Mouse (Mus musculus): ENCODE results near the gene Hmga1.

Hmga1 gene

GRCm38 (mm10) chr17:27556315-27557011 lies at the start of gene Hmga1:
TSS of gene Hmga1 (plus strand) at chr17:27556497.
- peak in 1 of 2 experiments; percentile 76 for DNase-seq (ENCODE audit: low spot score in 2 of 2)

DNA sequence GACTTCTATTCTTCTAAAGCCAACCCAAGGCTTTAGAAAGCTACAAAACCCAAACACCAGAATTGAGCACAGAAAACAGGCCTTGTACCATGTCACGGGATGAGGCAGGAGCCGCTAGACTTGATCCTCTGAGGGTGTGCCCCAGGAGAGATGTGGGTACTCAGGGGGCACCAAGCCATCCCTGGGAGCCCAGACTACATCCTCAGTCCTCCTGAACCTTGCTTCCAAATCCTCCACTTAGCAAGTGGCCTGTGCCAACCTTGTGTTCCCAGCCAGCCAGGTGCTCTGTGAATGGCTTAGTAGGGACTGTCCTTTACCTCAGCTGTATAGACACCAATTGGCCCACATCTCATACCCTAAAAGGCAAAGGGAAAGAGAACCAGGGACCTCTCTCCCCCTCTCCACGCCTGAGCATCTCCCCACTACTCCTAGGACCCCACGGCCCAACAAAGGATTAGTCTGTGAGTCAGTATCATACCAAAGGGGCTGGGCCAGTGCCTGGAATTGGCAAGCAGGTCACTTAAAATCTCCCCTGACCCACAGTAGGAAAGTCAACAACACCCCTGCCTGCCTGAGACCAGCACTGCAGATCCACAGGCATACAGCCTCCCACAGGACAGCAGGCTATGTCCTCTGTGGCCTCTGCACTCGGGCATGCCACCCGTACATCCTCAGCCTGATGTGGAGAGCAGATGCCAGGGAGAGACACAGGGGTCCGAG lies 49.3 kb upstream of the Hmga1 start:
- no peak for DNase-seq (ENCODE audit: low spot score in 2 of 2)

GRCm38 (mm10) chr17:27507591-27507945 lies 48.7 kb upstream of the Hmga1 start:
- DNase-seq (ENCODE audit: low spot score in 2 of 2), result no peak

GRCm38 (mm10) chr17:27508002-27508401 lies 48.3 kb upstream of the Hmga1 start:
- no peak for DNase-seq (ENCODE audit: low spot score in 2 of 2)

DNA sequence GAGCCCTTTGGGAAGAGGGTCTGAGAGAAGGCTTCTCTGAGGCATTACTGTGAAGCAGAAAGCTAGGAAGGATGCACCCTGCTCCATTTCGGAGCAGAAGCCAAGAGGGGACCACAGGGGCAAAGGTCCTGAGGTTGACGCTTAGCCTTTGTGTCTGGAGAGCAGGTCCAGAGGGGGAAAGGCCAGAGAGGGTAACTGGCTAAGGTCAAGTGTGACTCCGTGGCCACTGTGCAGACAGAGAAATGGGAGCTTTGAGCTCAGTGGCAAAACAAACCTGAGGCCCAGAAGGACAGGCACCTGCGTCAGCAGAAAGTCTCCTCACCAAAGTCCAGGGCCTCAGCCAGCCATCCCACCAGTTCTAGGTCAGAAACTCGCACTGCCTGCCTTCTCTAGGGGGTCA lies 47.8 kb upstream of the Hmga1 start:
- no peak for DNase-seq (ENCODE audit: low spot score in 2 of 2)

DNA sequence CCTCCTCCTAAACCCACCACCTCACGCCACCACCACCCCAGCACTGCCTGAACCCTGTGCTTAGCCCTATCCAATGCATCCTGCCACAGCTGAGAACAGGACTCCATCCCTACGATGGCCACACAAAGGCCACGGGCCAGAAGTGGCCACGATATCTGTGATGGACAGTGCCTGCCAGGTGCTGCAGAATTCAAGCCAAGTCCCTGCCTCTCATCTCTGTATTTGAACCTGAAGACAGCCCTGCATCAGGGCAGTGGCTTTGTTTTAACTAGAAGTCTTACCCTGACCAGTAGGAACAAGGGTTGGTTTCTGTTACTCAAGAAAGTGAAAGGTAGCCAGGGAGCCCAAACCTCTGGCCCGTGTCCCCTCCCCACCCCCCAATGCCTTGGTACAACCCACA lies 47.2 kb upstream of the Hmga1 start:
- no peak for DNase-seq (ENCODE audit: low spot score in 2 of 2)

GRCm38 (mm10) chr17:27510258-27511124 lies 45.8 kb upstream of the Hmga1 start:
- no peak for DNase-seq (ENCODE audit: low spot score in 2 of 2)

- DNase-seq (ENCODE audit: low spot score in 2 of 2), result no peak
These were observed 45.1 kb upstream of the Hmga1 start for GRCm38 (mm10) chr17:27511125-27511735.

DNA sequence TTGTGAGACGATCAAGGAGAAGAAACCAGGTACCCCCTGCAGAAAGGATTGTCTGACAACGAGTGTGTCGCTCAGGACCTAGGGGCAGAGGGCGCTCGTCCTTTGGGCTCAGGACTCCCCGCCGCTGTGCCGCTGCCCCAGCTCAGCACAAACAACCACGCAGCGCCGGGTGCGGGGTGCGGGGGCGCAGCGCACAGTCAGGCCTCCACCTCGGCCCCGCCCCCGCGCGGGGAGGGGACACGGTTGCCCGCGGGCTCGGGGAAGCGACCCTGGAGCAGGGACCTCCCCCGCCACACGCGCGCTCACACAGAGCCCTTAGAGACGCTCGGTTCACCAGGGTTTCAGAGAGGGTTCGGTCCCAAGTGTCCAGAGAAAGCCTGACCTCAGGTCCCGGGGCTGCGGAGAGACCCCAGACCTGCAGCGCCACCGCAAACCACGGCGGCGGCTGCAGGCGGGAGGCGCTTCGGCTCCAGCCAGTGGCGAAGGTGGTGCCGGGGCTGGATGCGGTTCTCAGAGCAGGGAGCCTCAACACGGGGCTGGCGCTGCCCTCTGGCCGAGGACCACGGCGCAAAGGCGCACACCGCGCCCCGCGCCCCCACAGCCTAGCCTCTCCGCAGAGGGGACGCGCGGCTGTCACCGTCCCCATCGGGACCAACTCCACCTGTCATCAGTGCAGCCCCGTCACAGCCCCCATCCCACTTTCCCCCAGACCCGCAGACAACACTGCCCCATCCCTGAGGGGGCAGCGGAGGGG lies 44.3 kb upstream of the Hmga1 start:
- peak in 1 of 2 experiments; percentile 34 for DNase-seq (ENCODE audit: low spot score in 2 of 2)

DNA sequence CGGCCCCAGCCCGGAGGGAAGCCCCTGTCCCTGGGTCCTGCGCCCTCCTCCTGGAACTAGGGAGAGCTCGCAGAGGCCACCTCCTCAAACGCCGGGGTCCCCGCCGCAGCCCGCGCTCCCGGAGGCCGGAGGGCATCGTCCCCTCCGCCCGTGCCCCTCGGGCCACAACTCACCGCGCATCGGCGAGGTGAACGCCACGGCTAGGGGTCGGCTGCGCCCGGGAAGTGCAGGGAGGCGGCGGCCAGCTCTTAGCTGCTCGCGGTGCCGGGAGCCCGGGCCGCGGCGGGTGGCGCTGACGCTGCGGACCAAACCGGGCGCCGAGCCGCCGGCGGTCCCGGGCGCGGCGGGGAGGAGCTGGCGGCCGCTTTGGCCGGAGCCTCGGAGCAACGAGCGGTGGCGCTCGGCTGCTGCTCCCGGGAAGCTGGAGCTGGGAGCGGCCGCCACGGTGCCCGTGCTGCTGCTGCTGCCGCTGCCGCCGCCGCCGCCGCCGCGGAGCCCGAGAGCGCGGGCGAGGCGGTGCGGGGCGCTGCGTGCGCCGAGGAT lies 43.6 kb upstream of the Hmga1 start:
- DNase-seq (ENCODE audit: low spot score in 2 of 2), result no peak

- no peak for DNase-seq (ENCODE audit: low spot score in 2 of 2)
These were observed 42.9 kb upstream of the Hmga1 start for GRCm38 (mm10) chr17:27513279-27513915.

GRCm38 (mm10) chr17:27513916-27514762 lies 42.2 kb upstream of the Hmga1 start:
- no peak for DNase-seq (ENCODE audit: low spot score in 2 of 2)

- no peak for DNase-seq (ENCODE audit: low spot score in 2 of 2)
These were observed 38.0 kb upstream of the Hmga1 start for GRCm38 (mm10) chr17:27518296-27518695.

DNA sequence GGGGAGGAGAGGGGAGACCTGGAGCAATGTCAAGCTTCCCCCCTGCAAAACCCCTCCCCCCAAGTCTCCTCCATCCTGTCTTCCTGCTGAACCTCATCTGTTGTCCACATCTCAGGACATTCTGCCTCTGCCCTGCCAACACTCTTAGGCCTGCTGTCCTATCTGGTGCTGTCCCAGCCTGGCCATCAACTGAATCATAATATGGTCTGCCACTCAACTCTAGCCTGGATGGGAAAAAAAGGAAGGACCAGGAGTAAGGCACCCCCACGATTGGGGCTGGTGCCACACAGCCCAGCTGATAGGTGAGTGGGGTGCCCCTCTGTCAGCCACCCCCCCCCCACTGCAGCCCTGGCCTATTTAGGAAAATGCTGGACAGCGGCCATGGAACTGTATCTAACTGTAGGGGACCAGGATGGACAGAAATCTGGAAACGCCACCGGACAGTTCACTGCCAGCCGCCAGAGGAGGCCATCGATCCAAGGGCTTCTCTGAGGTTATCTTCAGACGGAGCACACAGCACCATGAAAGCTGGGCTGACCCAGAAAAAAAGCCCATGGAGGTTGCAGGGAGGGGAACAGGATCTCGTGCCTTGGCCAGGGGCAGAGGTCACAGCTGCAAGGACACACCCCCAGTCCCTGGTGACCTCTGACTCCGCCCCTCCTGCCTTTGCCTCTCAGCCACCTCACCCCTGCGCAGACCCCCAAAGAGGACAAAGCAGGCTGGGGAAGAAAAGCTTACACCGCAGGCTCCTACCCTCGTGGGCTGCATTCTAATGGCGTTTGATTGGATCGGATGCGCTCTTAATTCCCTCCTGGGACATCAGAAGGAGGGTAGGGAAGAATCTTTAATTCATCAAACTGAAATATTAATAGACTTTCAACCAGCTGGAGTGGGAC lies 37.3 kb upstream of the Hmga1 start:
- no peak for DNase-seq (ENCODE audit: low spot score in 2 of 2)

- DNase-seq (ENCODE audit: low spot score in 2 of 2), result peak in 1 of 2 experiments; percentile 52
These were observed 35.7 kb upstream of the Hmga1 start for GRCm38 (mm10) chr17:27520557-27520956.

- DNase-seq (ENCODE audit: low spot score in 2 of 2), result no peak
These were observed 35.0 kb upstream of the Hmga1 start, which contains the start of gene Grm4 for GRCm38 (mm10) chr17:27521303-27521702. TSS of gene Grm4 (minus strand) at chr17:27521403.

GRCm38 (mm10) chr17:27523121-27523520 lies 33.2 kb upstream of the Hmga1 start:
- DNase-seq (ENCODE audit: low spot score in 2 of 2), result no peak

GRCm38 (mm10) chr17:27527188-27527587 lies 29.1 kb upstream of the Hmga1 start:
- DNase-seq (ENCODE audit: low spot score in 2 of 2), result no peak

Measured in left cerebral cortex, adult 9 months (tissue).